Mouse (Mus musculus) forebrain, embryonic 15.5 days (tissue): ENCODE data around the gene Spryd3. TPM values are rescaled to one million over a fixed set of nuclear protein-coding genes. Genes with fewer than 3 reads are reported as not detected.

Source experiments
- ATAC-seq: fragments of 200-750 bp; cut with Nextera tagmentation; replicated peaks from 2 replicates; pipeline ENCODE4 v1.8.0; 2017; ENCODE audit warnings: mild to moderate bottlenecking, moderate TSS enrichment, moderate library complexity
- H3K27ac ChIP-seq: fragments of 300-500 bp; sonication (generic); replicated peaks from 2 replicates; pipeline ENCODE4 v1.5.1; 2015; ENCODE audit warnings: mild to moderate bottlenecking, inconsistent platforms
- H3K27me3 ChIP-seq: fragments of 300-500 bp; sonication (generic); 2 replicates; pipeline ENCODE4 v1.6.1; 2015; ENCODE audit warnings: inconsistent platforms
- H3K36me3 ChIP-seq: fragments of 300-500 bp; sonication (generic); 2 replicates; pipeline ENCODE4 v1.6.1; 2015; ENCODE audit warnings: mild to moderate bottlenecking, inconsistent platforms
- H3K4me1 ChIP-seq: fragments of 300-500 bp; sonication (generic); 2 replicates; pipeline ENCODE4 v1.6.1; 2015; ENCODE audit warnings: inconsistent platforms
- H3K4me2 ChIP-seq: fragments of 300-500 bp; sonication (generic); replicated peaks from 2 replicates; pipeline ENCODE4 v1.6.1; 2015; ENCODE audit warnings: mild to moderate bottlenecking, inconsistent platforms
- H3K4me3 ChIP-seq: fragments of 300-500 bp; sonication (generic); 2 replicates; pipeline ENCODE4 v1.5.1; 2015; ENCODE audit warnings: mild to moderate bottlenecking, inconsistent platforms
- H3K9ac ChIP-seq: fragments of 300-500 bp; sonication (generic); replicated peaks from 2 replicates; pipeline ENCODE4 v1.6.1; 2015; ENCODE audit warnings: mild to moderate bottlenecking, inconsistent platforms
- H3K9me3 ChIP-seq: fragments of 300-500 bp; sonication (generic); 2 replicates; pipeline ENCODE4 v1.6.1; 2016; ENCODE audit warnings: inconsistent platforms
- WGBS: fragments of 180-500 bp; shearing (Covaris S2); methylation state at CpG from one replicate; pipeline ENCODE4 v1.1.7; 2015; ENCODE audit warnings: mixed read lengths; 5-methylcytosine and 5-hydroxymethylcytosine counted together
- polyA plus RNA-seq: library from polyadenylated mRNA; unstranded; fragments of >200 nt; fragmentation: Nextera tagmentation; extraction: Ambion mirVana; gene quantifications from 2 replicates; pipeline ENCODE4 v1.2.1, GENCODE M21; 2015

Spryd3 gene
- polyA plus RNA-seq, 1 experiment from 2014 or later: 42.9 TPM

DNA sequence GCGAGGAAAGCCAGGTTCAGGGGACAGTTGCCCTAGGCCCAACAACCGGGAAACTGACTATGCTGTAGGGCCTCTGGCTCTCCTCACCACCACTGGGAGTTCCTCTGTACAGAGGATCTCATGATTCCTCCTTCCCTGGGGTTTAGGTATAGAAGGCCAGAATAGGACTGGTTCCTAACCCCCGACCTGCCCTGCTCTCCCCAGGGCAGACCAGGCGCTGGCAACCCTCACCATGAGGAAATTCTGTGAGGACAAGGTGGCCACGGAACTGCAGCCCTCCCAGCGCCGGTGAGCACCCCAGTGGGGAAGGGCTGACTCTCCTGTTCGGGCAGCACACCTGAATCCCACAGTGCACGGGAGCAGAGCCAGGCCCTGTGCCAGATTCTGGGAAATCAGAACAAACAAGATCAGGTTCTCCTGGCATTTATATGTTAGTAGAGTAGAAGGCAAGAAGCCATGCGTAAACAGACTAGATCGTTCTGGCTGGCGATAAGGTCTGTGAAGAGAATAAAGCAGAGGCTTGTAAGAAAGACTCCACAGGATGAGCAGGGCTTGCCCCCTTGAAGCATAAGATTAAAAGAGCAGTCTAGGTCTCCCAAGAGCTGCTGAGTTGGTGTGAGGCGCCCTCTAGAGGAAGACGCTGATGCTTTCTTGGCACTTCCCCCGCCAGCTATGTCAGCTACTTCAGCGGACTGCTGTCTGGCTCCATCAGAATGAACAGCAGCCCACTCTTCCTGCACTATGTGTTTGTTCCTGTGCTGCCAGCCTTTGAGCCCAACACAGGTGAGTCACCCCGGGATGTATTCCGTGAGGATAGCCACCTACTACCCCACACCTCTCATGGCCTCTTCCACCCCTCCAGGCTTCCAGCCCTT, 27.1 kb downstream of the Spryd3 start:
- Histone ChIP-seq H3K27ac (no peak overlapping the region), H3K36me3 (no peaks in the 10 kb centered on the region), H3K27me3 (peaks cover 18% of the 10 kb centered on the region; the same call in 1 of the 2 replicates), H3K4me3 (no peak overlapping the region), H3K9ac (no peak overlapping the region), H3K9me3 (no peaks in the 10 kb centered on the region), H3K4me2 (no peak overlapping the region), H3K4me1 (peaks cover 25% of the 10 kb centered on the region)
- WGBS: 48% methylated on average over 18 of the region's 18 CpGs
- peak; percentile 30; the same call in 1 of the 2 replicates for ATAC-seq

DNA sequence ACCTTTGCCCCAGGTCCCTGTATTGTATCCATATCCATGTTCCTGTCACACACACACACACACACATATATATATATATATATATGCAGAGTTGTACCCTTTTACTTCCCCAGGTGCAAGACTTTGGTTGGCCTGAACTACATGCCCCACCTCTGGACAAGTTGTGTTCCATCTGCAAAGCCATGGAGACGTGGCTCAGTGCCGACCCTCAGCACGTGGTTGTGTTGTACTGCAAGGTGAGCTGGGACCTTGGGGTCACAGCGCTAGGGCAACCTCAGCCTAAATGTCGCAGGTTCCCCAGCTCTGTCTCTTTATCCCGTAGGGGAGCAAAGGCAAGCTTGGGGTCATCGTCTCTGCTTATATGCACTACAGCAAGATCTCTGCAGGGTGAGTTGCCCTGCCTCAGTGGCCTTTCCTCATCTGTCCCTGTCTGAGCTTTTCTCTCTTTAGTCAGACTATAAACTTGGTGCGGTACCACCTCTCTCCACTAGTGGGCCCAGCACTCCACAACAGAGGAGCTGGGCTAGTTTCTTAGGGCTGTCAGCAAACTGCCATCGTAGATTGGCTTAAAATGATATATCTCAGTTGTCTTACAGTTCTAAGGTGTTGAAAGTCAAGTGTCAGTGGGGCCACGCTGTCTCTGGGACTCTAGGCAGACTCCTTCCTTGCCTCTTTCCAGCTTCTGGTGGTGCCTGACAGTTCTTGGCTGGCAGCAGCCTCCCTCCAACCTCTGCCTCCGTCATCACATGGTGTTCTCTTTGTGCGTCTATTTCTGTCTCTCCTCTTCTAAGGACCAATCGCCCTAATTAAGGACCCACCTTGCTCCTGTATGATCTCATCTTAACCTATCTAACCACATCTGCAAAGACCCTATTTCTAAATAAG, 28.1 kb downstream of the Spryd3 start:
- H3K4me3 ChIP-seq: peak overlapping the region; percentile 35; the same call in 1 of the 2 replicates
- H3K4me1 ChIP-seq: peaks cover 27% of the 10 kb centered on the region
- H3K36me3 ChIP-seq: no peaks in the 10 kb centered on the region
- no peak overlapping the region for H3K27ac ChIP-seq
- H3K9me3 ChIP-seq: no peaks in the 10 kb centered on the region
- peaks cover 18% of the 10 kb centered on the region; the same call in 1 of the 2 replicates for H3K27me3 ChIP-seq
- no peak overlapping the region for H3K9ac ChIP-seq
- no peak overlapping the region for H3K4me2 ChIP-seq
- ATAC-seq: no peak
- WGBS: 26% methylated on average over 13 of the region's 13 CpGs

DNA sequence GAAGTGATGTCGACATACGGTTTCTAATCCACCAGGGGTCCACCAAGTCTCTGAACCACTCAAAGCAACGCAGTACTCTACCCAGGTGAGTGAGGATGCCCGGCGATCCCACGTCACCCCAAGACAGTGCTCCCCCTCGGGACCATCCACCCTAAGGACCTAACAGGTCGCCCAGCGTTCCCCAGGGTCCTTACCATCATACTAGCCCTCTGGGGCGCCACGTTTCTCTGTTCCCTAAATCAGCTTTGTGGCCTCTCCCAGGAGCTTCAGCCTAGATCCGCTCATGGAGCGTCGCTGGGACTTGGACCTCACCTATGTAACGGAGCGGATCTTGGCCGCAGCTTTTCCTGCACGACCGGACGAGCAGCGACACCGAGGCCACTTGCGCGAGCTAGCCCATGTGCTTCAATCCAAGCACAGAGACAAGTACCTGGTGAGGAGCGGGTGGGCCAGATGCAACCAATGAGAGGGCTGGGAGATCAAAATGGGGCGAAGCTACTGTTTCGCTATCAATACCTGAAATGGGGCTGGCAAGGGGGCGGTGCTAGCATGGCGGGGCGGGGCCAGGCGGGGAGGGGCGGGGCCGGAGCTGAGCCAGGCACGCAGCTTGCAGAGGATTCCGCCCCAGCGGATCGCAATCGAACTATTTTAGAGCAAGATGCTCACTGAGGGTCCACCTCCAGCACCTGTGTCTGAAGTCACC, 29.1 kb downstream of the Spryd3 start:
- peak overlapping the region; percentile 35 for H3K4me3 ChIP-seq
- peaks cover 31% of the 10 kb centered on the region for H3K4me1 ChIP-seq
- peak overlapping the region; percentile 47 for H3K4me2 ChIP-seq
- 0 out of 2 replicates have a peak overlapping the region, but pooled peaks have one; percentile 2 for H3K9ac ChIP-seq
- H3K9me3 ChIP-seq: no peaks in the 10 kb centered on the region
- WGBS: 4% methylated on average over 38 of the region's 38 CpGs
- H3K27ac ChIP-seq: no peak overlapping the region
- H3K36me3 ChIP-seq: no peaks in the 10 kb centered on the region
- peaks cover 18% of the 10 kb centered on the region; the same call in 1 of the 2 replicates for H3K27me3 ChIP-seq
- ATAC-seq: no peak

DNA sequence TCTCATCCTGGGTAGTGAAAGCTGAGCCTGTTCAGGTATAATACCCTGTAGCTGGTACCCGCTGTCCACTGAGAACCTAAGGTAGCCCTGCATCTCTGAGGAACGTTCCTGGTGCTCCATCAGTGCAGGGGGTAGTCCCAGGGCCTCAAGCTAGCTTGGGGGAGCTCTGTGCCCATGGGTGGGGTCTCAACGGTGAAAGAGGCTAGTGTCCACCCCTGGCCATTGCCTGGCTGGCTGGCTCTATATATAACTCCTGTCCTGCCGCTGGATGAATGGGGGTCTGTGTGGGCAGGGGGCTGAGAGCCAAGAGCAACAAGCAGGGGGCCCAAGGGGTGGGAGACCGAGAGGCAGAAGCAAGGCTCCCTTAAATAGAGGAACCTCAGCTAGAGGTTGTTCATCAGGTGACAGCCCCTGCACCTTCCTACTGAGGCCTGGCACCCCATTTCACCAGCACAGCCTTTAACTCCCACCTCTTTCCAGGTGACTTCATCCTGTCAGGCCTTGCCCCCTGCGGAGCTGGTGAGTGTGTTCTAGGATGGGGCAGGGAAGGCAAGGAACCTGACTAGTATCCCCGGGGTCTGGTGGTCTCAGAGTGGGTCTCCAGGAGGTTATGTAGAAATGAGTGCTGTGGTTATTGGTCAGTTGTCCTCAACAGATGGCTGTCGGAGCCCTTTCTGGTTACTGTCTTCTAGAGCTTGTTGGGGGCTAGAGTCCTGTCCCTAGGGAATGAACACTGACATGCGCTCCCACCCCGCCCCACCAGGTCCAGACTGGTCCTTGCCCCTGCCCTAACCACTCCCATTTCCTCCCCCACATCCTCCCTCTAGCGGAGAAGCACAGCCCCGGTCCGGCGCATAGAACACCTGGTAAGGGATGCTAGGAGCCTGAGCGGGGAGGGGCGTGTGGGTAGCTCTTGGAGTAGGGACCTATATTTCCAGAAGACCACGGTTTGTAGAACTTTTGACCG, 30.0 kb downstream of the Spryd3 start:
- 28% methylated on average over 18 of the region's 18 CpGs for WGBS
- Histone ChIP-seq H3K27ac (no peak overlapping the region), H3K27me3 (peaks cover 18% of the 10 kb centered on the region; the same call in 1 of the 2 replicates), H3K4me1 (peaks cover 40% of the 10 kb centered on the region), H3K9me3 (no peaks in the 10 kb centered on the region), H3K4me2 (peak overlapping the region; percentile 47), H3K4me3 (peak overlapping the region; percentile 35; the same call in 1 of the 2 replicates), H3K9ac (no peak overlapping the region), H3K36me3 (no peaks in the 10 kb centered on the region)
- no peak for ATAC-seq

DNA sequence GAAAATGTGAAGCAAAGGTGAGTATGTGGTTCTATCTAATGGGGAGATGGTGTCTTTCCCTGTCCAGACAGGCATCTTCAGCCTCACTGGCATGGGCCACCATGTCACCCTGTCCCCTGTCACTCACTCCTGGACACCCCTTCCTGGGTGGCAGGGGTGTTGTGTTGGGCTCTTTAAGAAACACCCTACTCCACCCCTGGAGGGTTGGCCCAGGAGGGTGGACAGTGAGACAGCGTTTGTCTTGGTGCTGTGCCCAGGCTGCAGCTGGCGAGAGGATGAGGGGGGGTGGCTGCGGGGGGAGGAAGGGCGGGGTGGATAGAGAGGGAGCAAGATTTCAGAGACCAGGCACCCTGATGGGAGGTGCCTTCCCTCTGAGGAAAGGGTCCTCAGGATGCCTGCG, 30.7 kb downstream of the Spryd3 start:
- no peak for ATAC-seq
- Histone ChIP-seq H3K4me2 (no peak overlapping the region), H3K27ac (no peak overlapping the region), H3K4me3 (no peak overlapping the region), H3K9ac (no peak overlapping the region), H3K4me1 (peaks cover 46% of the 10 kb centered on the region), H3K27me3 (peaks cover 18% of the 10 kb centered on the region; the same call in 1 of the 2 replicates), H3K36me3 (no peaks in the 10 kb centered on the region), H3K9me3 (no peaks in the 10 kb centered on the region)
- WGBS: 35% methylated on average over 5 of the region's 5 CpGs

DNA sequence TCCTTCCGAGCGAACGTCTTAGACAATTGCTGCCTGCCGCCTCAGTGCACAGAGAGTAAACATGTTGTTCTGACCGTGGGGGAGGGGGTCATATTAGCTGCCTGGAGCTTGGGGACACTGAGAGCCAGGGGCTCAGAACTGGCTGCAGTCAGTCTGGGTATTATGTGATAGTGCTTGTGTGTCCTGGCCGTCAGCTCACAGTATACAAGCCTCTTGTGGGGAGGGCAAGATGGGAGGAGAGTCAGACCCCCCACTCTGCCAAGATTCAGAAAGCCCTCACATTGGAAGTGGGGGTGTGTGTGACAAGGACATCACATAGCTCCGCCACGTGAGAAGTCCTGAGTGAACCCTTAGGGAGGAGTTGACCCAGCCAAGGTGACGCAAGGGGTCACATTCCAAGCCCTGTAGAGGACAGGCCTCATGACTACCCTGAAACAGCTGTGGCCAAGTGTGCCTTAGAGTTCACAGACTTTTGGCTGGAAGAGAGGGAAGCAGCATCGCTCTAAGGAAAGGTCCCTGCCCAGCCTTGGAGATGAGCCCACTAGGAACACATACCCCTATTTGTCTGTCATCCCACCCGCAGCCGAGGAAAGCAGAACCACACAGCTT, 32.0 kb downstream of the Spryd3 start:
- Histone ChIP-seq H3K4me3 (no peak overlapping the region), H3K27ac (no peak overlapping the region), H3K4me1 (peaks cover 50% of the 10 kb centered on the region), H3K9me3 (no peaks in the 10 kb centered on the region), H3K27me3 (peaks cover 18% of the 10 kb centered on the region; the same call in 1 of the 2 replicates), H3K9ac (no peak overlapping the region), H3K4me2 (no peak overlapping the region), H3K36me3 (no peaks in the 10 kb centered on the region)
- WGBS: 24% methylated on average over 12 of the region's 12 CpGs
- no peak for ATAC-seq

DNA sequence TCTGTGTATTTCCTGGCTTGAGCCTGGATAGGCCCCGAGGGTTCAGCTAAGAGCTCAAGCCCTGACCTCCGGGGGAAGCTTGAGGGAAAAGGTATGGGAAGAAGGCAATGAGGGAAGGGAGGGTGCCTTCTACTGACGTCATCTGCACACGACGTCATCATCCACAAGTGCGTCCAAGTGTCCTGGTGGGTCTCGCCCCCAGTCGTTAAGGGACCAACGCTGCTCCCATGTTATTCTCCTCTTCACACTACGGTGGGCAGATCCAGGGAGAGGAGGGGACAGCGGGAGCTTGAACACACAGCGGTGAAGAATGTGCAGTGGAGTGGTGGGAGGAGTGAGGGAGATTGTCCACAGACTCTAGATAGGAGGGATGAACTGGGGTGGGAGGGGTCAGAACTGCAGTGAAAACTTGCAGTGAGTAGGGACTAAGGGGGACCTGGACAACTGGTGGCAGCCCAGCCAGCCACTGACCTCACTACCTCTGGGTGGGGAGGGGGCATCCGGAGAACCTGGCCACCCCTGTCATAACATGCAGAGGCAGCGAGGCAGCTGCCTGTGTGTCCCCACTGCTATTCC, 32.6 kb downstream of the Spryd3 start:
- peak overlapping the region; percentile 16 for H3K4me3 ChIP-seq
- no peak for ATAC-seq
- H3K27ac ChIP-seq: peak overlapping the region; percentile 42
- WGBS: 7% methylated on average over 14 of the region's 14 CpGs
- no peak overlapping the region for H3K4me2 ChIP-seq
- H3K9ac ChIP-seq: 0 out of 2 replicates have a peak overlapping the region, but pooled peaks have one; percentile 5
- H3K27me3 ChIP-seq: peaks cover 18% of the 10 kb centered on the region; the same call in 1 of the 2 replicates
- H3K4me1 ChIP-seq: peaks cover 48% of the 10 kb centered on the region
- H3K36me3 ChIP-seq: 0 out of 2 replicates have a peak, but pooled peaks cover 2% of the 10 kb centered on the region
- H3K9me3 ChIP-seq: no peaks in the 10 kb centered on the region

DNA sequence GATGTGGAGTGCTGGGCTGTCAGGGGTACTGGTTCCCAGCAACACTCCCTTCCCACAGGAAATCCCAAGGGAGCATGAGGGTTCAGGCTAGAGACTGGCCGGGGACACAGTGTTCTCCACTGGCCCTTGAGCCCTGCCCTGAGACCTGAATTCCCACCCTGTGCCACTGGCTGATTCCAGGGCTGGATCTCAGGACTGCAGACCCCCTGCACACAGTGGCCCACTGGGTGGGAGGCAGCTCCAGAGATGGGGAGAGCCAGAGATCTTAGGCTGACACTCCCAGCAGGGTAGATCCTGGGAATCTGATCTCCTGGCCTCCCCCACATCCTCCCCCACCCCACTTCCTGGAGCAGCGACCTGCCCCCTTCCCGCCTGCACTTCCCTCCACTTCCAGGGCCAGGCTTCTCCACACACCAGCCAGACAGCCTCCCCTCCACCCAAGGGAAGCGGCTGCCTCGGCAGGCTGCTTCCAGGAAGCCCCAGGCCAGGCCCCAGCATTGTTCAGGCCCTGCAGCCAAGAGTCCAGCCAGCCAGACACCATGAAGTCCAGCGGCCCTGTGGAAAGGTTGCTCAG, 33.4 kb downstream of the Spryd3 start:
- Histone ChIP-seq H3K27ac (peak overlapping the region; percentile 42), H3K4me1 (peaks cover 45% of the 10 kb centered on the region), H3K9me3 (no peaks in the 10 kb centered on the region), H3K27me3 (peaks cover 18% of the 10 kb centered on the region; the same call in 1 of the 2 replicates), H3K36me3 (peaks cover 10% of the 10 kb centered on the region), H3K9ac (no peak overlapping the region), H3K4me3 (peak overlapping the region; percentile 16), H3K4me2 (no peak overlapping the region)
- no peak for ATAC-seq
- WGBS: 17% methylated on average over 6 of the region's 6 CpGs

DNA sequence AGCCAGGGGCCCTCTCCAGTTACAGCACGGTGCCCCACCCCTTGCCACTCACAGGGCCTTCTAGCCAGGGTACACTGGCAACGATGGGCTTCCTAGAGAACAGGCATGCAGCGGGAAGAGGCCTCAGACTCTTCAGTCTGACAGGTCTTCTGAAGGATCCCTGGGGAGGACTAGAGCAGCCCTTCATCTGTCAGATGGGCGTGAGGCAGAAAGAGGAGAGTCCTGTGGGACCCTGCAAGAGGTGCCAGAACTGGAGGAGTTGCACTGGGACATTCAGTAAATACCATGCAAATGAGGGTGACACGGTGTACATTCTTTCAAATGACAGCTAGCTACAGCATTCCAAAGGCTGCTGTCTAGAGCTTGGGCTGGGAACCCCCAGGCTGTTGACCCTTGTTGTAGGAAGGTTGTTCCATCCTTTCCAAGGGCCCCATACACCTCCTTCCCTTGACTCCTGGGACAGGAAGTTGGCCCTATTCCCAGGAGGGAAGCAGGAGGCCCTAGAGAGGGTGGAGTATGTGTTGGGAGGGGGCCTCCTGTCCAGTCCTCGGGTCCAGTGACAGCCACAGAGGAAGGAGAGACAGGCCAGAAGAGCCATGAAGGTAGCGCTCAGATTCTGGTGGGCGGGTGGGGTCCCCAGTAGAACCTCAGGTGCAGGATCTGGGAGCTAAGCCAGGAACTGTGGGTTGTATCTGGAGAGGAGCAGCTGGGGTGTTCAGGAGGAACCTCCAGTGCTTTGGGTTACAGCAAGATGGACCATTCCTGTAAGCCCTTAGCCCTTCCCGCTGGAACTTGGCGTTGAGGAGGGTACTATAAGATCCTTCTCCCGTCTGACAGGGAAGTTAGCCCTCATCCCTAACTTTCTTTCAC, 34.1 kb downstream of the Spryd3 start:
- H3K27ac ChIP-seq: peak overlapping the region; percentile 31; the same call in 1 of the 2 replicates
- H3K4me2 ChIP-seq: no peak overlapping the region
- H3K27me3 ChIP-seq: peaks cover 12% of the 10 kb centered on the region; the same call in 1 of the 2 replicates
- 0 out of 2 replicates have a peak overlapping the region, but pooled peaks have one; percentile 2 for H3K4me3 ChIP-seq
- H3K36me3 ChIP-seq: peaks cover 16% of the 10 kb centered on the region
- H3K9ac ChIP-seq: no peak overlapping the region
- H3K4me1 ChIP-seq: peaks cover 37% of the 10 kb centered on the region
- WGBS: 36% methylated on average over 11 of the region's 11 CpGs
- H3K9me3 ChIP-seq: no peaks in the 10 kb centered on the region
- no peak for ATAC-seq
